Mouse (Mus musculus) Patski (cell line): Measurements from ENCODE around the gene Micall1. TPM values are rescaled to one million over a fixed set of nuclear protein-coding genes. Genes with fewer than 3 reads are reported as not detected.

ENCODE experiments used
- ATAC-seq: fragments of 100-300 bp; one replicate; pipeline ENCODE4 v1.8.0; 2021
- CTCF ChIA-PET: fragments of 350-600 bp; sonication (Branson Sonifier 250); formaldehyde crosslinking; loops from one replicate; lab custom pipeline; 2022; ENCODE audit warnings: inconsistent platforms; lab: Charles Lee
- POLR2A ChIA-PET: fragments of 350-600 bp; sonication (Branson Sonifier 250); formaldehyde crosslinking; loops from one replicate; lab custom pipeline; 2022; ENCODE audit warnings: antibody characterized with exemption, inconsistent platforms; lab: Charles Lee
- DNase-seq: peaks from one replicate; pipeline ENCODE4 v3.0.0-alpha.2; 2011; ENCODE audit warnings: low read depth, low spot score
- H3K27me3 ChIP-seq: fragments of 371-371 bp; one replicate; pipeline ENCODE4 v1.5.1; 2021
- CTCF ChIP-seq: fragments of 100-300 bp; IDR thresholded peaks from one replicate; pipeline ENCODE4 v1.5.1; 2021
- in situ Hi-C: fragments of 300-500 bp; cut with MboI; formaldehyde crosslinking; loops from 3 replicates; pipeline ENCODE4 v1.11.1; 2018; ENCODE audit warnings: low pct_unique_long_range_greater_than_20kb, mixed read lengths
- polyA plus RNA-seq: library from polyadenylated mRNA; unstranded; gene quantifications from one replicate; pipeline ENCODE4 v1.2.3, GENCODE M21; 2021

The Micall1 gene
- polyA plus RNA-seq, 1 experiment from 2014 or later = 43.0 TPM

GRCm38 (mm10) chr15:79126217-79126932 lies 17.7 kb downstream of the Micall1 start:
- no peak for DNase-seq
- no peak for TF ChIP-seq CTCF
- no peaks in the 10 kb centered on the region for H3K27me3 ChIP-seq
- peak; percentile 2 for ATAC-seq
- ChIA-PET CTCF (interaction anchor here (1.0 to 3.3 kb wide), 8 partner anchors 10 to 49 kb away, joined by 3 to 17 read pairs (median 4); partner anchors contain the start of genes 1700088E04Rik, Micall1 and Polr2f), POLR2A (interaction anchor here (1.3 kb wide), 1 partner anchor 18 kb away, joined by 4 read pairs; the partner anchor contains the start of gene Micall1)
- in situ Hi-C loops = no loop called here

GRCm38 (mm10) chr15:79127101-79127500 lies 18.4 kb downstream of the Micall1 start:
- in situ Hi-C loops = no loop called here
- DNase-seq (no peak), ATAC-seq (no peak)
- no peaks in the 10 kb centered on the region for H3K27me3 ChIP-seq
- ChIA-PET POLR2A (interaction anchor here (1.3 kb wide), 1 partner anchor 18 kb away, joined by 4 read pairs; the partner anchor contains the start of gene Micall1), CTCF (interaction anchor here (1.0 to 3.3 kb wide), 9 partner anchors 8 to 49 kb away, joined by 3 to 17 read pairs (median 4); partner anchors contain the start of genes 1700088E04Rik, Micall1 and Polr2f)
- TF ChIP-seq CTCF = no peak

GRCm38 (mm10) chr15:79128208-79128607 lies 19.5 kb downstream of the Micall1 start:
- in situ Hi-C loops = no loop called here
- no peak for TF ChIP-seq CTCF
- no peaks in the 10 kb centered on the region for H3K27me3 ChIP-seq

GRCm38 (mm10) chr15:79129311-79129710 lies 20.6 kb downstream of the Micall1 start:
- ChIA-PET CTCF (interaction anchor here (0.7 to 1.3 kb wide), 2 partner anchors 13 to 19 kb away, joined by 3 read pairs; no protein-coding TSS in a partner anchor), POLR2A (no interaction called here)
- no peak for DNase-seq
- in situ Hi-C loops = no loop called here
- TF ChIP-seq CTCF = no peak
- ATAC-seq = no peak
- H3K27me3 ChIP-seq = no peaks in the 10 kb centered on the region

More at GRCm38 (mm10) chr15:79128208-79128607, 19.5 kb downstream of the Micall1 start:
- ATAC-seq (no peak), DNase-seq (no peak)
- ChIA-PET CTCF (interaction anchor here (1.3 to 3.3 kb wide), 4 partner anchors 9 to 21 kb away, joined by 3 to 17 read pairs (median 8); partner anchors contain the start of genes 1700088E04Rik and Polr2f), POLR2A (interaction anchor here (0.6 to 1.2 kb wide), 3 partner anchors 12 to 33 kb away, joined by 3 to 6 read pairs (median 3); partner anchors contain the start of gene Polr2f)

GRCm38 (mm10) chr15:79130782-79131181 lies 22.1 kb downstream of the Micall1 start:
- in situ Hi-C loops = no loop called here
- DNase-seq = no peak
- ChIA-PET CTCF (interaction anchor here (0.8 to 1.5 kb wide), 4 partner anchors 9 to 91 kb away, joined by 3 to 4 read pairs (median 3); partner anchors contain the start of gene Polr2f), POLR2A (interaction anchor here (2.0 to 2.5 kb wide), 2 partner anchors 10 to 22 kb away, joined by 7 to 10 read pairs; partner anchors contain the start of genes 1700088E04Rik, Micall1 and Polr2f)
- no peaks in the 10 kb centered on the region for H3K27me3 ChIP-seq
- TF ChIP-seq CTCF = no peak
- no peak for ATAC-seq

- no peak for TF ChIP-seq CTCF
- H3K27me3 ChIP-seq = no peaks in the 10 kb centered on the region
- ATAC-seq (peak; percentile 44), DNase-seq (peak; percentile 79)
- in situ Hi-C loops = no loop called here
- POLR2A ChIA-PET = interaction anchor here (2.0 to 2.5 kb wide), 2 partner anchors 9 to 22 kb away, joined by 7 to 10 read pairs; partner anchors contain the start of genes 1700088E04Rik, Micall1 and Polr2f
- CTCF ChIA-PET = interaction anchor here (0.8 to 1.5 kb wide), 4 partner anchors 9 to 92 kb away, joined by 3 to 4 read pairs (median 3); partner anchors contain the start of gene Polr2f
Measured at GRCm38 (mm10) chr15:79131442-79131841, 22.7 kb downstream of the Micall1 start.

- ATAC-seq = no peak
- DNase-seq = no peak
- TF ChIP-seq CTCF = no peak
- ChIA-PET POLR2A (interaction anchor here (1.4 kb wide), 1 partner anchor 8 kb away, joined by 3 read pairs; the partner anchor contains the start of genes 1700088E04Rik and Polr2f), CTCF (no interaction called here)
- no peaks in the 10 kb centered on the region for H3K27me3 ChIP-seq
- in situ Hi-C loops = no loop called here
Measured at GRCm38 (mm10) chr15:79133191-79133661, 24.5 kb downstream of the Micall1 start.

GRCm38 (mm10) chr15:79134496-79135270 lies 26.0 kb downstream of the Micall1 start:
- no peaks in the 10 kb centered on the region for H3K27me3 ChIP-seq
- POLR2A ChIA-PET = no interaction called here
- CTCF ChIA-PET = interaction anchor here (1.8 kb wide), 1 partner anchor 40 kb away, joined by 4 read pairs; no protein-coding TSS in a partner anchor
- no peak for DNase-seq
- TF ChIP-seq CTCF = no peak
- in situ Hi-C loops = no loop called here
- no peak for ATAC-seq

- no peak for DNase-seq
- in situ Hi-C loops = no loop called here
- no peaks in the 10 kb centered on the region for H3K27me3 ChIP-seq
- ChIA-PET POLR2A (no interaction called here), CTCF (interaction anchor here (1.8 kb wide), 1 partner anchor 41 kb away, joined by 4 read pairs; no protein-coding TSS in a partner anchor)
- no peak for TF ChIP-seq CTCF
- ATAC-seq = no peak
Measured at GRCm38 (mm10) chr15:79135332-79135731, 26.6 kb downstream of the Micall1 start.
